Mouse (Mus musculus) hindbrain, postnatal 0 days (tissue): ENCODE measurements around the gene Tssk4. TPM values are rescaled to one million over a fixed set of nuclear protein-coding genes. Genes with fewer than 3 reads are reported as not detected.

Source experiments
- ATAC-seq: fragments of 200-750 bp; cut with Nextera tagmentation; 2 replicates; pipeline ENCODE4 v1.8.0; 2017; ENCODE audit warnings: mild to moderate bottlenecking, moderate TSS enrichment, moderate library complexity
- DNase-seq: peaks from one replicate; pipeline ENCODE4 v3.0.0-alpha.2; 2015; ENCODE audit warnings: low spot score
- H3K27ac ChIP-seq: fragments of 300-500 bp; sonication (generic); 2 replicates; pipeline ENCODE4 v1.5.1; 2014; ENCODE audit warnings: mild to moderate bottlenecking
- H3K27me3 ChIP-seq: fragments of 300-500 bp; sonication (generic); 2 replicates; pipeline ENCODE4 v1.6.1; 2014; ENCODE audit warnings: low read length, mixed read lengths; ENCODE audit not compliant: insufficient read depth
- H3K36me3 ChIP-seq: fragments of 300-500 bp; sonication (generic); 2 replicates; pipeline ENCODE4 v1.6.1; 2014; ENCODE audit warnings: low read length, mixed read lengths; ENCODE audit not compliant: insufficient read depth
- H3K4me1 ChIP-seq: fragments of 300-500 bp; sonication (generic); 2 replicates; pipeline ENCODE4 v1.6.1; 2014; ENCODE audit warnings: antibody characterized with exemption, low read length, mixed read lengths; ENCODE audit not compliant: insufficient read depth
- H3K4me2 ChIP-seq: fragments of 300-500 bp; sonication (generic); 2 replicates; pipeline ENCODE4 v1.6.1; 2014; ENCODE audit warnings: low read depth, mild to moderate bottlenecking, low read length, moderate library complexity, mixed read lengths
- H3K4me3 ChIP-seq: fragments of 300-500 bp; sonication (generic); 2 replicates; pipeline ENCODE4 v1.5.1; 2014; ENCODE audit warnings: low read length
- H3K9ac ChIP-seq: fragments of 300-500 bp; sonication (generic); replicated peaks from 2 replicates; pipeline ENCODE4 v1.6.1; 2014; ENCODE audit warnings: mild to moderate bottlenecking, low read length, moderate library complexity, mixed read lengths
- H3K9me3 ChIP-seq: fragments of 300-500 bp; sonication (generic); 2 replicates; pipeline ENCODE4 v1.6.1; 2016; ENCODE audit warnings: low read length, mixed read lengths
- CTCF ChIP-seq: IDR thresholded peaks from 2 replicates; pipeline ENCODE4 v1.5.1; 2016; ENCODE audit warnings: antibody characterized with exemption, control low read depth, low read depth
- WGBS: fragments of 180-500 bp; shearing (Covaris S2); extraction: QIAGEN DNeasy Blood & Tissue Kit; methylation state at CpG from one replicate; pipeline ENCODE4 v1.1.7; 2014; 5-methylcytosine and 5-hydroxymethylcytosine counted together
- polyA plus RNA-seq: library from polyadenylated mRNA; unstranded; fragments of >200 nt; fragmentation: Nextera tagmentation; extraction: Ambion mirVana; gene quantifications from 2 replicates; pipeline ENCODE4 v1.2.1, GENCODE M21; 2015
- total RNA-seq: library from RNA; depleted of rRNA; stranded (reverse); fragments of >200 nt; gene quantifications from 2 replicates; pipeline ENCODE4 v1.2.3, GENCODE M21; 2014

Tssk4 gene
- total and polyA plus RNA-seq, 2 experiments from 2014 or later: 0.24 to 1.3 TPM

DNA sequence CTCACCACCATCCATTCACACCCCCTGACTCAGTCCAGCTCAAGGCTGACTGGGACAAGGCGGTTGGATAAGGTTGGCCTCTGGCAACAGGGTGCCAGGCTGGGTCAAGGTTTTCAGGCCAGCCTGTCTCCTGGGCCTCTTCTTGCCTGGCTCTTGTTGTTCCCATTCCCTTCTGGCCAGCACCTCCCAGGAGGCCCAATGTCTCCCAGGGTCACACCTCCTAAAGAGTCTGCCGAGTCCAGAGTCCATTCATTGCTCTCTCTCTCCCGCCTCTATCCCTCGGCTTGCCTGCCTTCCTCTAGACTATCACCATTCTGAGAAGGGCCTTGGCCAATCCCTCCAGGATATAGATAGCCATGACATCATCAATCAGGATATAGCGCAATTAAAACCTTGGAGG, 8.0 kb downstream of the Tssk4 start:
- no peak overlapping the region for H3K9ac ChIP-seq
- DNase-seq: no peak
- H3K36me3 ChIP-seq: peaks cover 14% of the 10 kb centered on the region; the same call in 1 of the 2 replicates
- H3K9me3 ChIP-seq: no peaks in the 10 kb centered on the region
- H3K4me2 ChIP-seq: no peak overlapping the region
- H3K4me1 ChIP-seq: no peaks in the 10 kb centered on the region; the same call in 1 of the 2 replicates
- ATAC-seq: no peak
- H3K4me3 ChIP-seq: no peak overlapping the region
- no peak for TF ChIP-seq CTCF
- 91% methylated on average over 5 of the region's 5 CpGs for WGBS
- H3K27ac ChIP-seq: no peak overlapping the region
- H3K27me3 ChIP-seq: no peaks in the 10 kb centered on the region

DNA sequence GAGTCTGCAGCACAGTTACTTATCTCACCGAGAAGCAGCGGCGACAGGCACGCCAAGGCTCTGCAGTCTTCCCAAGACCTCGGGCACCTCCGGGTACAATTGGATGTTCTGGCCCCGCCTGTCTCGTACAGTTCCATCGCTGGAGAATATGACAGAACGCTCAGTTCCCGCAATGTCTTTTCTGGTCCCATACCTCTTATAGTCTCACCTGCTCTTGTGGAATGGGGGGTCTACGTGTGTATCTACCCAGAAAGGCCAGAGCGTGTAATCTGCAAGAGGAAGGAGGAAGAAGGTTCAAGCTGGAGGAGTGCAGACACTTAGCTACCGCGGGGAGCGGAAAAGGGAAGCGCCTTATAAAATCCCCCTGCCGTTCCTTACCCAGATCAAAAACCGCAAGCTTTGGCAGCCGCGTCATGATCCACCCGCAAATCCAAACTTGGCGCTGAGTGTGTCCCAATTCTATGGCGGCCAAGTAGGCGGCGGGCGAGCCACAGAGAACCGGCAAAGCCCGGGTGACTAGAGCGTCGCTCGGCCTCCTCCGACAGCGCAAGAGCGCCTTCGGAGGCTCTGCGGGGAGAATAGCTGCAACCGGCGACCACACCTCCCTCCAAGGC, 10.1 kb downstream of the Tssk4 start, which contains the start of gene Mdp1:
Gene Mdp1, minus strand, starts transcription at position 549 of the 614 bp plus-strand sequence.
- Histone ChIP-seq H3K4me3 (peak within 1 kb of the TSS; percentile 70), H3K36me3 (peaks cover 21% of the 10 kb centered on the region; the same call in 1 of the 2 replicates), H3K9me3 (no peaks in the 10 kb centered on the region), H3K9ac (peak within 1 kb of the TSS; percentile 76), H3K27me3 (no peaks in the 10 kb centered on the region), H3K27ac (peak within 1 kb of the TSS; percentile 88), H3K4me1 (no peaks in the 10 kb centered on the region; the same call in 1 of the 2 replicates), H3K4me2 (peak within 1 kb of the TSS; percentile 74)
- WGBS: under 1% methylated on average over 39 of the region's 39 CpGs
- ATAC-seq (peak; percentile 97), DNase-seq (peak; percentile 96)
- TF ChIP-seq CTCF: peak; percentile 69

DNA sequence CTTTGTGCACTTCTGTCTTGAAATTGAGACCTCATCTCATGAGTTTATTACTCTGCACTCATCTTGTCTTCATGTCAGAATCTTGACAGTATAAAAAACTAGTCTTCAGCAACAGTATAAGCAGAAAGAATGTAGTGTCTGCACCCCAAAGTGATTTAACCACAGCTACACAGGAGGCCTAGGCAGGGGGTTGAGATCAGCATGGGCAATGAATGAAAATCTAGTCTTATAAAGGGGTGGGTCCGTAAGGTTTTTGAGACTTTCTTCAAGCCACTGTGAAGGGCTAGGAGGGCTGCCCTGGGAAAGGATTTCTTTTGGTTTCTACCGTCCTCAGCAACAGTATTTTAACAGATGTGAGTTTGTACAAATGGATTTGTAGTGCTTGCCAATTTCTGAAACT, 10.7 kb downstream of the Tssk4 start:
- Histone ChIP-seq H3K27me3 (no peaks in the 10 kb centered on the region), H3K4me3 (peak overlapping the region; percentile 70; the same call in 1 of the 2 replicates), H3K9me3 (no peaks in the 10 kb centered on the region), H3K4me2 (peak overlapping the region; percentile 74), H3K27ac (0 out of 2 replicates have a peak overlapping the region, but pooled peaks have one; percentile 88), H3K4me1 (no peaks in the 10 kb centered on the region; the same call in 1 of the 2 replicates), H3K36me3 (peaks cover 21% of the 10 kb centered on the region; the same call in 1 of the 2 replicates), H3K9ac (no peak overlapping the region)
- DNase-seq: no peak
- 29% methylated on average over 2 of the region's 2 CpGs for WGBS
- ATAC-seq: no peak
- no peak for TF ChIP-seq CTCF

DNA sequence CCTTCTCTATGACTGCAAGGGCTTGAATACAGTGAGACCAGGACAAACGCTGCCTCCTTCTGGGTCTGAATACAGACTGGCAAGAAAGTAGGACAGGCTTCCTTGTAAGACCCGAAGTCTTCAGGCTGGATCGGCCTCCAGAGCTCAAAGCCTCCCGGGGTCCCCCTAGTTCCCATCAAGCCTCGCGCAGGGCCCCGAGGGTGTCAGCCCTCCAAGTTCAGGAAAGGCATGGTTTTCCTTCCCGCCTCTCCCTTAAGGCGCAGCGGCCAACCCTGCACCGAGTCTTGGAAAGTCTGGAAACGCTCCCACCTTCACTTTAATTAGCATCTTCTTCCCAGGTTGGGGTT, 21.5 kb downstream of the Tssk4 start:
- Histone ChIP-seq H3K27ac (peak overlapping the region; percentile 82), H3K36me3 (peaks cover 13% of the 10 kb centered on the region; the same call in 1 of the 2 replicates), H3K9ac (peak overlapping the region; percentile 54), H3K9me3 (no peaks in the 10 kb centered on the region), H3K4me3 (peak overlapping the region; percentile 60), H3K27me3 (no peaks in the 10 kb centered on the region), H3K4me2 (peak overlapping the region; percentile 62), H3K4me1 (peaks cover 4% of the 10 kb centered on the region)
- WGBS: under 1% methylated on average over 12 of the region's 12 CpGs
- DNase-seq (no peak), ATAC-seq (peak; percentile 60)
- TF ChIP-seq CTCF: no peak

DNA sequence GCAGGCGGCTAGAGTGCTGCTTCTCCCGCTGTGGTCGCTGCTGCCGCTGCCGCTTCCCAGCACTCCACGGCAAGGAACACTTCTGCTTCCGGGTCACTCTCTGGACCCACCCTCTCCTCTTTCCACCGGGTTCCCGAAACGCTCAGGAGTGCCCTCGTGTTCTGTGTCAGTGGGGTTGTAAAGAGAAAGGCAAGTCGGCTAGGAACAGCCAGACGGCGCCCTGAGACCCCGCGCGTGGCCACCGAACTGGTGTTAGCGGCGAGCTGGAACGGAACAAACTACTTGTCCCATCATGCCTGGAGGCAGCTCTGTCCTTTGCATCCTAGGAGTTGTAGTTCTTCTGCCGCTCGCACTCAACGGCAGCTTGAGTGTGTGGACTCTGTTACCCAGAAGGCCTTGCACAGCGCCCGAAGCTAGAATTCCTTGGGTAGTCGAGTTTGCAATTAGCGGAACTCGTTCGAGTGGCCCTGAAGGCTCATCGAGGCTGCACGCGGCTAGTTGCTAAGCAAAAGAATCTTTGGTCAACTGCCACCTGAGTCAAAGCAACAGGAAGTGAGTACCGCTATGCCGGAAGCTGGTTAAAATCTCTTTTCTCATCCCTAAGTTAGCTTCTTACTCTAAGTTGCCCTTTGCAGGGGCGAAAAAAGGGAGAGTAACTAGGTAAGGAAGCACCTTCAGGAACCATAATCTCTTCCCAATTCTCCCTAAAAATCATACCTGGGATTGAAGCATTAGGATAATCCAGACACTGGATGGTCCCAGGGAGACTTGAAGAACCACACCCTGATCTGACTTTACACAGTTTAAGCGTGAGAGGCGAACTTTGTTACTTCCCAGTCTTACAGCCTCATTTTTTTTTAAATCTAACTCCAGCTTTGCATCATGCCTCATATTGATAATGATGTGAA, 22.1 kb downstream of the Tssk4 start, which contains the start of the genes Gmpr2 and Nedd8:
Gene Gmpr2, plus strand, starts transcription at position 109 of the 908 bp plus-strand sequence.
Gene Nedd8, minus strand, starts transcription at position 292 of the 908 bp plus-strand sequence.
- Histone ChIP-seq H3K9me3 (no peaks in the 10 kb centered on the region), H3K4me1 (peaks cover 4% of the 10 kb centered on the region), H3K4me3 (peak within 1 kb of the TSS; percentile 60), H3K27ac (peak within 1 kb of the TSS; percentile 82), H3K36me3 (peaks cover 14% of the 10 kb centered on the region; the same call in 1 of the 2 replicates), H3K9ac (peak within 1 kb of the TSS; percentile 54), H3K27me3 (no peaks in the 10 kb centered on the region), H3K4me2 (peak within 1 kb of the TSS; percentile 62)
- ATAC-seq: peak; percentile 97
- WGBS: 1% methylated on average over 38 of the region's 38 CpGs
- peak; percentile 97 for DNase-seq
- no peak for TF ChIP-seq CTCF

DNA sequence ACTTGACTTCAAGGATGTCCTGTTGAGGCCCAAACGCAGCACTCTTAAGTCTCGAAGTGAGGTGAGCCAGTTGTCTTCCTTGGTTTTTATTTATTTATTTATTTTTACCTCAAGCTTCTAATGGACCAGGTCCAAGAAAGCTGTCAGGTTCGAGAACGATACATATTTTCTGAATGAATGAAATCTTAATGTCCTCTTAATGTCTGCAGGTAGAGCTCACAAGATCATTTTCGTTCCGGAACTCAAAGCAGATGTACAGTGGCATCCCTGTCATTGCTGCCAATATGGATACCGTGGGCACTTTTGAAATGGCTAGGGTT, 22.7 kb downstream of the Tssk4 start:
- no peak for TF ChIP-seq CTCF
- Histone ChIP-seq H3K4me3 (peak overlapping the region; percentile 60), H3K4me2 (peak overlapping the region; percentile 62), H3K9me3 (no peaks in the 10 kb centered on the region), H3K27ac (0 out of 2 replicates have a peak overlapping the region, but pooled peaks have one; percentile 82), H3K4me1 (peaks cover 4% of the 10 kb centered on the region), H3K9ac (no peak overlapping the region), H3K27me3 (no peaks in the 10 kb centered on the region), H3K36me3 (peaks cover 16% of the 10 kb centered on the region; the same call in 1 of the 2 replicates)
- DNase-seq: no peak
- 82% methylated on average over 7 of the region's 7 CpGs for WGBS
- no peak for ATAC-seq
